Mouse (Mus musculus): ENCODE data around the gene Fkbp10. TPM values are rescaled to one million over a fixed set of nuclear protein-coding genes. Genes with fewer than 3 reads are reported as not detected.

Gene Fkbp10
- polyA plus RNA-seq, 1 experiment from 2014 or later, result 41.8 TPM

DNA sequence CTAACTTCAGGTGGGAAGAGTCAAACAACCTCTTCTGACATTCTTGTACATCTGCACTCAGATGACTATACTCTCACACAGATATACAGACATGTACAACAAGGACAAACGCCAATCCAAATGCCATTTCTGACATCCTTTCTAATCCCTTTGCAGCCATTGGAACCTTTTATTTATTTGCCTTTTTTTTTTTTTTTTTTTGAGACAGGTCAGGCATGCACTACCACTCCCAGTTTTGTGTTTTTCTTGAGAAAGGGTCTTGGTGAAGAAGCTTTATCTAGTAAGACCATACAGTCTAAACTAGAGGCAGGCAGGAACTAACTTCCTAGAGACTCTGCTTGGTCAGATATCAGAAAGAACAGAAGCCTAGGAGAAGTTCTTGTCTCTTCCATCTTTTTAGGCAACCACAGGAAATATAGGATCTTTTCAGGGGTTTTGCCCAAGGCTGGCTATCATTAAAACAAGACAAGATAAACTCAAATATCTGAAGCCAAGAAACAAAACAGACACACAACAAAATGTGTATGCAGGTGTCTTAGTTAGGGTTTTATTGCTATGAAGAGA is 49.8 kb downstream of the Fkbp10 start:
- Histone ChIP-seq H3K27me3 (replicated peaks) (no peaks in the 10 kb centered on the region), H3K36me3 (peaks cover 31% of the 10 kb centered on the region), H3K9ac (no peak overlapping the region), H3K4me2 (replicated peaks) (no peak overlapping the region), H3K9me3 (no peaks in the 10 kb centered on the region), H3K27ac (no peak overlapping the region), H3K4me3 (no peak overlapping the region), H3K4me1 (peaks cover 7% of the 10 kb centered on the region)
- no peak for ATAC-seq (ENCODE audit: low FRiP score, low read depth)
- 92% methylated on average over 1 of the region's 1 CpGs for WGBS

GRCm38 (mm10) chr11:100465833-100466232 is 50.3 kb downstream of the Fkbp10 start:
- no peak overlapping the region for H3K4me2 ChIP-seq (replicated peaks)
- ATAC-seq (ENCODE audit: low FRiP score, low read depth), result no peak
- H3K9me3 ChIP-seq, result no peaks in the 10 kb centered on the region
- H3K9ac ChIP-seq, result no peak overlapping the region
- 90% methylated on average over 1 of the region's 1 CpGs for WGBS
- peaks cover 31% of the 10 kb centered on the region for H3K36me3 ChIP-seq
- H3K27me3 ChIP-seq (replicated peaks), result no peaks in the 10 kb centered on the region
- H3K27ac ChIP-seq, result no peak overlapping the region
- peaks cover 13% of the 10 kb centered on the region for H3K4me1 ChIP-seq
- no peak overlapping the region for H3K4me3 ChIP-seq

DNA sequence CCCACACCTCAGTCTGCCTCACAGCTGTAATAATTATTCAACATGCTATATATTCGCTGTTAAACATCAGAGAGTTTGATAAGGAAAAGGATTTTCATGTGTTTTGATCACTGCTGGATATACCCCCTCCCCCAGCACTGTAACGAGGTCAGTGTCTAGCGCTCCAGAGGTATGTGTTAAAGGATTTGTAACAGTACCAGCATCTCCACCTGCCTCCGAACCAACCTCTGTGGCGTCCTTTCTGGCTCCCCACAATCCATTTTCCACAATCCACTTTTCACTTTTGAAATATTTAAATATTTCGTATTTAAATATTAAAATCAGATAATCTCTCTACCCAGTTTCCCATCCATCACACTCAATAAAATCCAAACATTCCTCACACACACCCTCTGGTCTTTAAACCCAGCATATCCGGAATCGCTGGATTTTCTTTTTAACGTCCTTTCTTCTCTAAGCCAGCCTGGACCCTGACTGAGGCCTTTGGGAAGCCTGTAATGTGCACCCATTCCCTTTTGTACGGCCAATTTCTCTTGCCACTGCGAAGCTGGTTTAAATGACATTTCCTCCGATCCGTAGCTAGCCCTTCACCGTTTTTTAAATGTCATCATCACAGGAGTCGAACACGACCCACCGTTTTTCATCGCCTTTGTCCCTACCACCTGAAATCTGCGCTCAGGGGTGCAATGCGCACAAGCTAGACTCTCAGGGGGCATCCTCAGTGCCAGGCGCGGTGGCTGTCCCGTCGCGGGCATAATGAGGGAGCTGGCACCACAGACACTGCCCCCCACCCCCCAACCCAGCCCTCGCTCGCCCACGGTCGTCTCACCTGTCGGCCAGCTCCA is 56.1 kb downstream of the Fkbp10 start:
- ATAC-seq (ENCODE audit: low FRiP score, low read depth), result peak; percentile 22; the same call in 1 of the 2 replicates
- H3K4me1 ChIP-seq, result peaks cover 18% of the 10 kb centered on the region
- H3K27me3 ChIP-seq (replicated peaks), result no peaks in the 10 kb centered on the region
- H3K9ac ChIP-seq, result peak overlapping the region; percentile 92
- peaks cover 16% of the 10 kb centered on the region for H3K36me3 ChIP-seq
- peak overlapping the region; percentile 96 for H3K4me3 ChIP-seq
- WGBS, result 6% methylated on average over 30 of the region's 30 CpGs
- H3K27ac ChIP-seq, result peak overlapping the region; percentile 64; the same call in 1 of the 2 replicates
- H3K4me2 ChIP-seq (replicated peaks), result peak overlapping the region; percentile 85
- H3K9me3 ChIP-seq, result no peaks in the 10 kb centered on the region

GRCm38 (mm10) chr11:100472197-100472934 is 56.9 kb downstream of the Fkbp10 start, which contains the start of gene Klhl11:
TSS of gene Klhl11 (minus strand) at chr11:100472741.
- WGBS, result under 1% methylated on average over 83 of the region's 83 CpGs
- peak within 1 kb of the TSS; percentile 85 for H3K4me2 ChIP-seq (replicated peaks)
- H3K27ac ChIP-seq, result peak within 1 kb of the TSS; percentile 64; the same call in 1 of the 2 replicates
- H3K9ac ChIP-seq, result peak within 1 kb of the TSS; percentile 92
- no peaks in the 10 kb centered on the region for H3K27me3 ChIP-seq (replicated peaks)
- H3K36me3 ChIP-seq, result peaks cover 18% of the 10 kb centered on the region
- peaks cover 18% of the 10 kb centered on the region for H3K4me1 ChIP-seq
- H3K4me3 ChIP-seq, result peak within 1 kb of the TSS; percentile 96
- peak; percentile 88 for ATAC-seq (ENCODE audit: low FRiP score, low read depth)
- H3K9me3 ChIP-seq, result no peaks in the 10 kb centered on the region

- Histone ChIP-seq H3K27me3 (replicated peaks) (no peaks in the 10 kb centered on the region), H3K36me3 (peaks cover 22% of the 10 kb centered on the region), H3K9ac (no peak overlapping the region), H3K4me1 (peaks cover 18% of the 10 kb centered on the region), H3K27ac (no peak overlapping the region), H3K4me3 (0 out of 2 replicates have a peak overlapping the region, but pooled peaks have one; percentile 96), H3K9me3 (no peaks in the 10 kb centered on the region), H3K4me2 (replicated peaks) (peak overlapping the region; percentile 85)
- peak; percentile 34; the same call in 1 of the 2 replicates for ATAC-seq (ENCODE audit: low FRiP score, low read depth)
- 34% methylated on average over 5 of the region's 5 CpGs for WGBS
These were observed 57.4 kb downstream of the Fkbp10 start for GRCm38 (mm10) chr11:100472935-100473295.

Small RNAs within 50 kb of the gene (microRNA-seq; reads per million reads assigned to microRNA genes)
- not detected for gene Gm27374

Other genes with a start within 250 kb of the Fkbp10 start
- 0.11 TPM in 1 of 2 replicates, not detected in the other for gene Krt9, start 222.5 kb upstream of the Fkbp10 start, polyA plus RNA-seq (2016; fragmentation: Nextera tagmentation; extraction: Ambion mirVana)
- gene Krt14, start 208.1 kb upstream of the Fkbp10 start, polyA plus RNA-seq (2016; fragmentation: Nextera tagmentation; extraction: Ambion mirVana), result 10.5 and 11.6 TPM in 2 replicates
- not detected in 2 replicates for gene Krt16, start 166.8 kb upstream of the Fkbp10 start, polyA plus RNA-seq (2016; fragmentation: Nextera tagmentation; extraction: Ambion mirVana)
- 2.7 TPM in 2 replicates for gene Krt17, start 154.7 kb upstream of the Fkbp10 start, polyA plus RNA-seq (2016; fragmentation: Nextera tagmentation; extraction: Ambion mirVana)
- gene Krt42, start 145.8 kb upstream of the Fkbp10 start, polyA plus RNA-seq (2016; fragmentation: Nextera tagmentation; extraction: Ambion mirVana), result not detected in 2 replicates
- gene Eif1, start 95.8 kb upstream of the Fkbp10 start, polyA plus RNA-seq (2016; fragmentation: Nextera tagmentation; extraction: Ambion mirVana), result 1,410 and 1,478 TPM in 2 replicates
- not detected in 2 replicates for gene Gast, start 81.3 kb upstream of the Fkbp10 start, polyA plus RNA-seq (2016; fragmentation: Nextera tagmentation; extraction: Ambion mirVana)
- 39.9 and 42.0 TPM in 2 replicates for gene Hap1, start 59.6 kb upstream of the Fkbp10 start, polyA plus RNA-seq (2016; fragmentation: Nextera tagmentation; extraction: Ambion mirVana)
- 71.5 and 81.0 TPM in 2 replicates for gene Jup, start 17.9 kb upstream of the Fkbp10 start, polyA plus RNA-seq (2016; fragmentation: Nextera tagmentation; extraction: Ambion mirVana)
- gene P3h4, start 861 bp upstream of the Fkbp10 start, polyA plus RNA-seq (2016; fragmentation: Nextera tagmentation; extraction: Ambion mirVana), result 25.6 and 26.7 TPM in 2 replicates
- 101 and 105 TPM in 2 replicates for gene Nt5c3b, start 26.1 kb downstream of the Fkbp10 start, polyA plus RNA-seq (2016; fragmentation: Nextera tagmentation; extraction: Ambion mirVana)
- 0.76 and 1.1 TPM in 2 replicates for gene Klhl10, start 26.2 kb downstream of the Fkbp10 start, polyA plus RNA-seq (2016; fragmentation: Nextera tagmentation; extraction: Ambion mirVana)
- gene Klhl11, start 57.0 kb downstream of the Fkbp10 start, polyA plus RNA-seq (2016; fragmentation: Nextera tagmentation; extraction: Ambion mirVana), result 12.3 and 12.4 TPM in 2 replicates
- gene Acly, start 112.3 kb downstream of the Fkbp10 start, polyA plus RNA-seq (2016; fragmentation: Nextera tagmentation; extraction: Ambion mirVana), result 356 and 377 TPM in 2 replicates
- gene Ttc25, start 129.9 kb downstream of the Fkbp10 start, polyA plus RNA-seq (2016; fragmentation: Nextera tagmentation; extraction: Ambion mirVana), result 1.5 and 1.6 TPM in 2 replicates
- 33.2 and 33.6 TPM in 2 replicates for gene Cnp, start 159.2 kb downstream of the Fkbp10 start, polyA plus RNA-seq (2016; fragmentation: Nextera tagmentation; extraction: Ambion mirVana)
- gene Nkiras2, start 203.5 kb downstream of the Fkbp10 start, polyA plus RNA-seq (2016; fragmentation: Nextera tagmentation; extraction: Ambion mirVana), result 101 and 106 TPM in 2 replicates
- 298 and 311 TPM in 2 replicates for gene Dnajc7, start 204.5 kb downstream of the Fkbp10 start, polyA plus RNA-seq (2016; fragmentation: Nextera tagmentation; extraction: Ambion mirVana)

Measured in neural tube, embryonic 12.5 days (tissue).